Mouse (Mus musculus) midbrain, embryonic 10.5 days (tissue): ENCODE results near the gene Pigp. TPM values are rescaled to one million over a fixed set of nuclear protein-coding genes. Genes with fewer than 3 reads are reported as not detected.
A peak's percentile ranks its signal among the peaks of the same experiment; 100 is the strongest.
"Not testable (repeated sequence)": the region's sequence is repeated elsewhere in the genome, so short reads cannot be mapped to it uniquely, and the experiment has no call there.

ENCODE experiments used
- DNase-seq: peaks from one replicate; pipeline ENCODE4 v3.0.0-alpha.2; 2017; ENCODE audit warnings: low spot score
- H3K27ac ChIP-seq: fragments of 300-500 bp; sonication (generic); replicated peaks from 2 replicates; pipeline ENCODE4 v1.5.1; 2016; ENCODE audit warnings: mild to moderate bottlenecking
- H3K27me3 ChIP-seq: fragments of 300-500 bp; sonication (generic); 2 replicates; pipeline ENCODE4 v1.6.1; 2016; ENCODE audit warnings: low read depth, mild to moderate bottlenecking; ENCODE audit not compliant: poor library complexity, severe bottlenecking
- H3K36me3 ChIP-seq: fragments of 300-500 bp; sonication (generic); 2 replicates; pipeline ENCODE4 v1.6.1; 2016; ENCODE audit warnings: mild to moderate bottlenecking, moderate library complexity
- H3K4me1 ChIP-seq: fragments of 300-500 bp; sonication (generic); 2 replicates; pipeline ENCODE4 v1.6.1; 2016
- H3K4me3 ChIP-seq: fragments of 300-500 bp; sonication (generic); 2 replicates; pipeline ENCODE4 v1.5.1; 2016; ENCODE audit warnings: mild to moderate bottlenecking, moderate library complexity
- H3K9me3 ChIP-seq: fragments of 300-500 bp; sonication (generic); replicated peaks from 2 replicates; pipeline ENCODE4 v1.6.1; 2016; ENCODE audit warnings: mild to moderate bottlenecking
- WGBS: fragments of 180-500 bp; shearing (Covaris S2); methylation state at CpG from one replicate; pipeline ENCODE4 v1.1.7; 2016; 5-methylcytosine and 5-hydroxymethylcytosine counted together
- polyA plus RNA-seq: library from polyadenylated mRNA; unstranded; fragments of >200 nt; fragmentation: Nextera tagmentation; extraction: Ambion mirVana; gene quantifications from 2 replicates; pipeline ENCODE4 v1.2.1, GENCODE M21; 2016

Pigp gene
- polyA plus RNA-seq, 1 experiment from 2014 or later, result 104 TPM

DNA sequence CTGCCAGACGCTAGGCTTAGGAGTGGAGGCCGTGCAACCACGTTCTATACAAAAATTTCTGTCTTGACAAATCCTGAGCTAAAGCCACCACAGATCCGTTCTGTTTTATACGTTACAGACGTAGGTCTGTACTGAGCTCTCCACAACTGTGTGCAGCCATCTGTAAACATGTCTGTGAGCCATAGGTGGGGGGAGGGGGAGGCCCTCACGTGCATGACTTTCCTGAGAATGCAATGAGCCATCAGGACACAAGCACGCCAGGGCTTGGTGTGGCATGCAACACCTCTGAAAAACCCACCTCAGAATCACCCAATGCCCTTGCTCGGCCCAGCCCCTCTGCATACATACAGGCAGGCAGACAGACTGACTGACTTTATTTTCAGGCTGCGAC lies 21.4 kb downstream of the Pigp start:
- H3K27ac ChIP-seq, result no peak overlapping the region
- no peak for DNase-seq
- H3K9me3 ChIP-seq, result no peaks in the 10 kb centered on the region
- H3K4me3 ChIP-seq, result no peak overlapping the region
- H3K4me1 ChIP-seq, result peaks cover 16% of the 10 kb centered on the region
- 83% methylated on average over 10 of the region's 10 CpGs for WGBS
- no peaks in the 10 kb centered on the region for H3K36me3 ChIP-seq
- no peaks in the 10 kb centered on the region for H3K27me3 ChIP-seq

DNA sequence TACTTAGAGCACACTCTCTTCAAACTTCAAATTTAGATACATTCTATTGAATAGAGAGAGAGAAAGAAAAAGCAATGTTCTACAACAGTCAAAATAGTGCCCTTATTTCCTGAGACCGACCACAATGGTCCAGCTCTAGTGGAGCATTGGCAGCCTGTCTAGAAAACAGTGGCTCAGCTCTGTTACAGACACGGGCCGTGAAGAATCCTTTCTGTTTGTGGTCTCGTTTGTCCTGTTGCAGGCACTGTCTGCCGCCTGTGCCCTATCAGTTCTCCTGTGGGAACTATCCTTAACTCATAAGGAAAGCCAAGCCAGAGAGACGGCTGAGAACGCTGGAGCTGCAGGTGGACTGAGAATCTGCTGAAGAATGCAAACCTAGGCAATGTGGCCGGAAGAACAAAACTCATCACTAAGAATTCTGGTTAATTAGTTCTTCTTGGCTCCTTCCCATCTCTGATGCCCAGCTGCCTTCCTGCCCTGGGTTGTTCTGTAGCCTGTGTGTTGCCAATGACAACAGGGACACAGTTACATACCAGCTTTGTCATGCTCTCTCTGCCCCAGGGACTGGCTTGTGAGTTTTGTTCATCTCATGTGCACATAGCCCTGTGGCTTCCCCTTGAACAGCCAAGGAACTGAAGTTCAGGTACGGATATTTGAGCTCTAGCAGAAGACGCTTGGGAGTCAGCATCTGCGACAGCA lies 21.9 kb downstream of the Pigp start:
- Histone ChIP-seq H3K27ac (no peak overlapping the region), H3K4me1 (peaks cover 16% of the 10 kb centered on the region), H3K9me3 (no peaks in the 10 kb centered on the region), H3K27me3 (no peaks in the 10 kb centered on the region), H3K36me3 (no peaks in the 10 kb centered on the region), H3K4me3 (no peak overlapping the region)
- no peak for DNase-seq
- WGBS, result 80% methylated on average over 11 of the region's 11 CpGs

DNA sequence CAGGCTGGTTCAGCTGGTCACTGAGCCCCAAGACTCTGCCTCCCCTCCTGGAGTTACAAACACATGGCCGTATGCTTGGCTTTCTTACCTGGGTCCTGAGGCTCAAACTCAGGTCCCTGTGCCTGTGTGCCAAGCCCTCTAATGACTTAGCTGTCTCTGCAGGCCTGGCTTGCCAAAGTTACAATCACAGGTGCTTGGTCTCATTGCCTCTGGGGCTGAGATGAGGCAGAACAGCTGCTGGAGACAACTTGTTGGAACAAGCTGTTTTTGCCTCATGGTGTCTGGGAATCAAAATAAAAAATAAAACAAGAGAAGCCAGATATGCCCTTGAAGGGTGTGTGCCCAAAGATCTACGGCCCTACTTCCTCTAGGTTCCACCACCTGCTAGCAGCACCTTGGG lies 22.9 kb downstream of the Pigp start:
- no peaks in the 10 kb centered on the region for H3K9me3 ChIP-seq
- DNase-seq, result no peak
- no peak overlapping the region for H3K4me3 ChIP-seq
- H3K4me1 ChIP-seq, result peaks cover 14% of the 10 kb centered on the region
- no peaks in the 10 kb centered on the region for H3K27me3 ChIP-seq
- WGBS, result 83% methylated on average over 2 of the region's 2 CpGs
- no peak overlapping the region for H3K27ac ChIP-seq
- H3K36me3 ChIP-seq, result no peaks in the 10 kb centered on the region

DNA sequence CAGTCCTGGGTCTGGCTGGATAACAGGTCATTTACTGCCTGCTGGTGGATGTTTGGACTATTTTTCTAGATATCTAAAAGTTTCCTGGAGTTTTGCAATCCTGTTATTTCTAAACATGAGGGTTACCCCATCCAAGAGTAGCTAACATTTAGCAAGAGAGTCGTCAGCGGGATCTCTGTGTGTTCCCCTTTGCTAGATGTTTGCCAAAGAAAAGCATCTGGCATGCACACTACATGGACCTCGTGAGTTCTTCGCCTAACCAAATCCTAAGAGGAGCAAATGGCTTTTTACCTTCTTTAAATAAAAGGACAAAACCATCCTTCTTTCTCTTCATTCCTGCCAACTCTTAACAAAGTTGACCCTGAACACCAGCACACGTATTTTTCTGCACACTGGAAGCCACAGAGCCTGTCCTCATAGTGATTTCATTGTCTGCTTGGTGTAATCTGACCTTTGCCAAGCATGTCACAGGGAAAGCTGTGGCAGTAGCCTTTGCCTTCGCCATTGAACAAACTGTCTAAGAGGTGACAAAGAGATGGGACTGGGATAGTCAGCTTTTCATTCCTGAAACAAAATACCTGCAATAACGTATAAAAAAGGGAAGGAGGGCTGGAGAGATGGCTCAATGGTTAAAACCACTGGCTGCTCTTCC lies 24.4 kb downstream of the Pigp start:
- H3K4me1 ChIP-seq, result peaks cover 10% of the 10 kb centered on the region
- no peaks in the 10 kb centered on the region for H3K36me3 ChIP-seq
- H3K27me3 ChIP-seq, result no peaks in the 10 kb centered on the region
- 86% methylated on average over 7 of the region's 7 CpGs for WGBS
- no peak overlapping the region for H3K27ac ChIP-seq
- no peak overlapping the region for H3K4me3 ChIP-seq
- DNase-seq, result no peak
- no peaks in the 10 kb centered on the region for H3K9me3 ChIP-seq

DNA sequence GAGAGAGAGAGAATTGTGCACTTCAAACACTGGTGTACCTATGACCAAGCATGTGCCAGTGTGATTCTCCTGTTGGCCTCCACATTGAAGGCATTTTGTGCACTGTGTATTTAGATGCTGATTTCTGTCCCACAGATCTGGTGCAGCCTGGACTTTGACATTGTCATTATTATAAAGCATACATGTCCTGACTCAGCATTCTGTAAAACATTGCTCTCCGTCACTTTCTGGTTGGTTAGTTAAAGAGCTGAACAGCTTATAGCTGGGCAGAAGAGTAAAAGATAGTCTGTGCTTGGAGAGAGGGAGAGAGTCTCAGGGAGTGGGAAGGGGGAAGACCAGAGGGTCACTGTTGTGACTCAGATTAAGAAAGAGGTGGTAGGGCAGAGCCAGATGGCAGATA lies 25.9 kb downstream of the Pigp start:
- no peaks in the 10 kb centered on the region for H3K9me3 ChIP-seq
- H3K4me1 ChIP-seq, result peaks cover 10% of the 10 kb centered on the region
- no peaks in the 10 kb centered on the region for H3K27me3 ChIP-seq
- DNase-seq, result no peak
- no peak overlapping the region for H3K4me3 ChIP-seq
- H3K36me3 ChIP-seq, result no peaks in the 10 kb centered on the region
- no peak overlapping the region for H3K27ac ChIP-seq
- WGBS, result 98% methylated on average over 1 of the region's 1 CpGs

DNA sequence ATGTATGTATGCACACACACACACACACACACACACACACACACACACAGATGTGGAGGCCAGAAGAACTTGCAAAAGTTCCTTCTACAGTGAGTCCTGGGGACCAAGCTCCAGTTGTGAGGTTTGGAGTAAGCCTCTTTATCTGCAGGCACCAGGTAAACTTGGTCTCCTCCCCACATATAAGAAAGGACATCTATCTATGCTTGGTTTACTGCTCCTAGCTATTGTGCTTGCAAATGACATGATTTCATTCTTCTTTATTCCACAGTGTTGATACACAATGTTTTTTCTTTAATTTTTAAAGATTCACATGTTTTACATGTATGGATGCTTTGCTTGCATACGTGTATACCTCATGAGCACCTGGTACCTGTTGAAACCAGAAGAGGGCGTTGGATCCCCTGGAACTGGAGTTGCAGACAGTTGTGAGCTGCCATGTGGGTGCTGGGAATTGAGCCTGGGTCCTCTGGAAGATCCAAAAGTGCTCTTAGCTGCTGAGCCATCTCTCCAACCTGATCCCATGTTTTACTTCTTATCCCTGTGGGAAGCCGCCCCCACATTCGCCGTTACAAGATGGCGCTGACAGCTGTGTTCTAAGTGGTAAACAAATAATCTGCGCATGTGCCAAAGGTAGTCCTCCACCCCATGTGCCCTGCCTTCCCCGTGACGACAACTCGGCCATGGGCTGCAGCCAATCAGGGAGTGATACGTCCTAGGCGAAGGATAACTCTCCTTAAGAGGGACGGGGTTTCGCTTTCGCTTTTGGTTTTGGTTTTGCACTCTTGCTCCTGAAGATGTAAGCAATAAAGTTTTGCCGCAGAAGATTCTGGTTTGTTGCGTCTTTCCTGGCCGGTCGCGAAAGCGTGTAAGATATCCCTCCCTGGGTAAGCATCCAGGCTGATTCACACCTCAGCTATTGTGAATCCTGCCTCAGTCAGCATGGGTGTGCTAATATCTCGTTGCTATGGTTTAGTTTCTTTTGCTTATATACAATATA lies 32.2 kb downstream of the Pigp start:
- not testable (repeated sequence) for DNase-seq, H3K36me3 ChIP-seq, H3K4me3 ChIP-seq, H3K9me3 ChIP-seq, H3K4me1 ChIP-seq, H3K27me3 ChIP-seq, H3K27ac ChIP-seq
- 90% methylated on average over 22 of the region's 22 CpGs for WGBS

DNA sequence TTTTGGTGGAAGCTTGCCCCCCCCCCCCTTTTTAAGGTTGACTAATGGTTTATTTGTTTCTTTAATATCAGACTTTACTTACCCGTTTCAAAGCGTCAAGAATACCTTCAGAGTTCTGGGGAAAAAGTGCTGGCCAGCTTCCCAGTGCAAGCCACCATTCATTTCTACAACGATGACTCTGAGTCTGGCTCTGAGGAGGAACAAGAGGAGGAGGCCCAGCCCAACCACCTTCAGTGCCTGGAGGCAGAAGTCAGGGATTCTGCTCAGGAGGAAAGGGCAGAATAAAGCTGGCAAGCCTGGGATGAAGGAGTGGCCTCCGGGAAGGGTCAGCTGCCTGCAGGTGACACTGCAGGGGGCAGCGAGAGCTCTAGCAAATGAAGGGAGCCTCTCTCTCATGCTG lies 36.0 kb downstream of the Pigp start:
- 54% methylated on average over 5 of the region's 5 CpGs for WGBS
- Histone ChIP-seq H3K4me1 (peaks cover 5% of the 10 kb centered on the region), H3K27ac (peak overlapping the region; percentile 28), H3K27me3 (peaks cover 5% of the 10 kb centered on the region), H3K36me3 (no peaks in the 10 kb centered on the region; the same call in 1 of the 2 replicates), H3K9me3 (no peaks in the 10 kb centered on the region), H3K4me3 (no peak overlapping the region)
- DNase-seq, result no peak

DNA sequence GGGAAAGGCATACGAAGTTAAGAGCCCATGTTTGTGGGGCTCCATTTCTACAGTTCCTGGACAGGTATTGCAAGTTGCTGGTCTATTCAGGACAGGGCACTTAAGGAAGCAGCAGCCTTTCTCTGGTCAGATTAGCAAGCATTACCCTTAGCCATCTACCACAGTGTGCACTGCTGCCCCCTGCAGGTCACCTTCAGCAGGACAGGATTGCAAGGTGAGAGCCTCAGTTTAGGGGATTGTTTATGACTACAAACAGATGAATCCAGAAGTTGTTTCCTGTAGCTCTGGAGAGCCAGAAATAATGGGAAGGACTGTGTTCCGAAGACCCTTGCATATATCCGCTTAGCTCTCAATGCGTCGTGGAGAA lies 39.8 kb downstream of the Pigp start:
- peak; percentile 58 for DNase-seq
- peaks cover 43% of the 10 kb centered on the region for H3K27me3 ChIP-seq

DNA sequence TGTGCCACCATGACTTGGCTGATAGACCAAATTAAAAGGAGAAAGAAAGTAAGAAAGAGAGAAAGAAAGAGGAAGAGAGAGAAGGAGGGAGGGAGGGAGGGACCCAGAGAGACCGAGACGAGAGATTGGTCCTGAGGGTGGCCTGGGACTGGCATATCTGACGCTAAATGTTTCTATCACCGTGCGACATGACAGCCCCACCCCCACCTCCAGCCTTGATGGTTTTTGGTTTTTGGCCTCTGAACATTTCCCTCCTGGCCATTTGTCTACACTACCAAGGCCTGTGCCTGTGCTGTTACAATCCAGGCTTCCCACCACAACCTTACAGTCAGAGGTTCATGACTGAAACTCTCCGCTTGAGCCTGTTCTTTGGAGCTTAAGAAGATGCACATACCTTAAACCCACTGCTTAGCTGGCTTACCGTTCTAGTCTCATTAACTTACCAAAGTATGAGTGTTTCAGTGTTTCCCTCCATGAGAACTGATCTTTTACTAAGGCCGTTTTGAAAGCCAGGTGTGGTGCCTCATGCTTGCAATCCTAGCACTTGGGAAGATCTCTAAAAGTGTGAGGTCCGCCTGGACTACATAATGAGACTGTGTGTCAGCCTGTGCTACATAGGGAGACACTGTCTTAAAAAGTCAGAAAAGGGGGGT lies 40.3 kb downstream of the Pigp start:
- Histone ChIP-seq H3K4me1 (peaks cover 38% of the 10 kb centered on the region), H3K27ac (no peak overlapping the region), H3K4me3 (no peak overlapping the region), H3K36me3 (no peaks in the 10 kb centered on the region; the same call in 1 of the 2 replicates), H3K9me3 (no peaks in the 10 kb centered on the region), H3K27me3 (peaks cover 47% of the 10 kb centered on the region)
- 87% methylated on average over 9 of the region's 9 CpGs for WGBS
- no peak for DNase-seq

More for the DNA sequence above, 39.8 kb downstream of the Pigp start:
- H3K9me3 ChIP-seq, result no peaks in the 10 kb centered on the region
- H3K4me1 ChIP-seq, result peaks cover 38% of the 10 kb centered on the region
- H3K4me3 ChIP-seq, result no peak overlapping the region
- WGBS, result 56% methylated on average over 5 of the region's 5 CpGs
- no peak overlapping the region for H3K27ac ChIP-seq
- no peaks in the 10 kb centered on the region; the same call in 1 of the 2 replicates for H3K36me3 ChIP-seq

DNA sequence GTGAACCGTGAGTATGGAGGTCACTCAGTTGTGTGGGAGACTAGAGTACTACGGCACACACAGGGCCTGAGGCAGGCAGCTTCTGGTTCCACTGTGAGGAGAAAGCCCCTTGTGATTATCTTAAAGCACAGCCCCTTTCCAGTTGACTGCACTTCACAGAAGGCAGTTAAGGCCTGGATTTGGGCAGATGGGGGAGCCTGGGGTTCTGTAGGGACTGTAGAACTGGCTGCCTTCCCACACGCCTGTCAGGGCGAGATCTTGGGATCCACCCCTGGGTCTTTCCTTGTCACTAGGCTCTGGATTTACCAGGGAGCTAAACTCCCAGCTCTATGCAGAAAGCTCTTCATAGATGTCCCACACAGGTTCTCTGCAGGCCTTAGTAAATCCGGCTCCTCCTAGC lies 41.2 kb downstream of the Pigp start:
- H3K27me3 ChIP-seq, result peaks cover 57% of the 10 kb centered on the region
- no peaks in the 10 kb centered on the region for H3K9me3 ChIP-seq
- peak overlapping the region; percentile 42 for H3K27ac ChIP-seq
- no peak overlapping the region for H3K4me3 ChIP-seq
- no peaks in the 10 kb centered on the region for H3K36me3 ChIP-seq
- WGBS, result 32% methylated on average over 5 of the region's 5 CpGs
- peak; percentile 28 for DNase-seq
- peaks cover 34% of the 10 kb centered on the region for H3K4me1 ChIP-seq

DNA sequence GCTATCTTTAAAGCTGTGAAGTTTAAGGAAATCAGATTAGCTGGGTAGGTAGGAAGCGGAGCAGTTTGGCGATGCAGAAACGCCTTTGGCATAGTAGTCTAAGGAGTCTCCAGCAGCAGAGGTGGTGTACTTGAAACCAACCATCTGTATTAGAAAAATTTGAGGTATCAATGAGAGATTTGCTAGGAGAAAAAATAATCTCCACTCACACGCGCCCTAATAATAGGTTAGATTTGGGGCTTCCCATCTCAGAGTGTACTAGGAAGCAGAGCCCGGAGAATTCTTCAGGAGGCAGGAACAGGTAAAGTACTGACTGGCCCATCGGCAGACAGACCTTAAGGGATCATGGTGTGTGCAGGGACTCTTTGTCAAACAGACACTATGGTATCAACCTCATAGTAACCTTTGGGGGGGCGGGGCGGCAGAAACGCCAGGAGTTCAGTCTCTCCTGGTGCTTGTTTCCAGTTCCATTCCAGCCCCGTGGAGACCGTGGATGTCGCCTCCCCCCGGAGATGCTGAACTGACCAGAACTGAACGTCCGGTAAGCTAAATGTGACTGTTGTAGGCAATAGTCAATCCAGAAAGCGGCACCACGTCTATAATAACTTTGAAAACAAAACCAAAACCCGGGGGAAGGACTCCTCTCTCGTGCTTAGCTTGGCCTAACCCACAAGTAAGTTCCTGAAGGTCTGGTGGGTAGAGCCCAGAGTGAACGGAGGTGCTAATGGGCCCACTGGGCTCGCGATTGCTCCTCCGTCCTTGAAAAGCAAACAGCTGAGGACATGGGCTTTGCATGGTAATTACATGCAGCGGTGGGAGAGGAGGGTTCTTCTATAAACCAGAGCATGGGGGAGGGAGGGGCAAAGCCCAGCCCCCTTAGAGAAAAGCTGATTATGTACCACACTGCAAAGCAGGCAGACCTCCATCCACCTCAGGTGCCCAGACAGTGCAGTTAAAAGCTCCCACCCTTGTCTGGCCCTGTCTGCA lies 42.5 kb downstream of the Pigp start:
- Histone ChIP-seq H3K36me3 (no peaks in the 10 kb centered on the region), H3K9me3 (no peaks in the 10 kb centered on the region), H3K4me3 (peak overlapping the region; percentile 64), H3K4me1 (peaks cover 34% of the 10 kb centered on the region), H3K27ac (peak overlapping the region; percentile 23; the same call in 1 of the 2 replicates), H3K27me3 (peaks cover 57% of the 10 kb centered on the region)
- peak; percentile 50 for DNase-seq
- 7% methylated on average over 25 of the region's 25 CpGs for WGBS
